22 mouse cellular contexts compared by ENCODE assay signal in the genomic region with DNA sequence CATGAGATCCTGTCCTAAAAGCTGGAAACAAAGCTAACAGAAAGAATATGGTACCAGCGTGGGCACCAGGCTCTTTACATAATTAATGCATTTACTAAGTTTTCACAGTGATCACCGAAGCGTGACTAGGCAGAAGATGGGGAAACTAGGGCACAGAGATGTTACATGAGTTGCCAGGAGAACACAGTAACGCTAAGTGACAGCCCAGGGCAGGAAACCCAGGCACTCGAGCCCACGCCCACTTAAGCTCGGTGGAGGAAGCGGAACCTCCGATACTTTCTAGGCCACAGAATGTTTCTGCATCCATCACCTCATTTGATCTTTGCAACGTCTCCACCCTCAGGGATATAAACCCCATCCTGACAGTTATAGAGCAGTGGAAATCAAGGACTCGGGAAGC. TPM values are rescaled to one million over a fixed set of nuclear protein-coding genes. Genes with fewer than 3 reads are reported as not detected.
DNase-seq lines count a peak whose midpoint lies in the region; ATAC-seq and TF ChIP-seq lines count a peak whose summit lies in the region.
"Had no signal": no experiment of that assay in that cellular context is flagged by ENCODE, and none has a peak within 500 bp of the region (broad histone marks: within the 10 kb centered on the region; RNA-seq: fewer than 3 reads in every experiment).

No protein-coding gene starts in this region.

- H3K4me3 ChIP-seq in spleen, adult 2 months (ENCODE audit: extremely low read depth, insufficient read depth, insufficient read length), result no peak overlapping the region
- H3K4me3 ChIP-seq in cortical plate, adult 2 months (ENCODE audit: insufficient read depth, low read length), result no peak overlapping the region
- H3K4me3 ChIP-seq in intestine, embryonic 15.5 days (replicated peaks), result no peak overlapping the region
- H3K4me3 ChIP-seq in midbrain, embryonic 10.5 days, result no peak overlapping the region
- no peak overlapping the region for H3K4me3 ChIP-seq in hindbrain, embryonic 13.5 days
- H3K4me3 ChIP-seq: forebrain, embryonic 10.5 days; heart, embryonic 12.5 days; midbrain, embryonic 13.5 days; neural tube, embryonic 13.5 days had no signal

- no peaks in the 10 kb centered on the region; the same call in 1 of the 2 replicates for H3K9me3 ChIP-seq in intestine, embryonic 15.5 days
- no peaks in the 10 kb centered on the region for H3K9me3 ChIP-seq in midbrain, embryonic 10.5 days (replicated peaks)
- H3K9me3 ChIP-seq in hindbrain, embryonic 13.5 days, result no peaks in the 10 kb centered on the region
- H3K9me3 ChIP-seq: forebrain, embryonic 10.5 days; heart, embryonic 12.5 days; midbrain, embryonic 13.5 days; neural tube, embryonic 13.5 days had no signal

- no peak for TF ChIP-seq CTCF in spleen, adult 2 months (IDR thresholded peaks at IDR 0.05; ENCODE audit: extremely low read depth, insufficient read depth, insufficient read length, insufficient replicate concordance)
- no peak for TF ChIP-seq CTCF in cortical plate, adult 2 months (IDR thresholded peaks at IDR 0.05; ENCODE audit: extremely low read depth, insufficient read depth, low read length)

- no peak overlapping the region for H3K9ac ChIP-seq in intestine, embryonic 15.5 days
- no peak overlapping the region for H3K9ac ChIP-seq in hindbrain, embryonic 13.5 days
- H3K9ac ChIP-seq: heart, embryonic 12.5 days; midbrain, embryonic 13.5 days; neural tube, embryonic 13.5 days had no signal

- TF ChIP-seq POLR2A in spleen, adult 2 months (IDR thresholded peaks at IDR 0.05; ENCODE audit: low read depth, low read length), result no peak
- TF ChIP-seq POLR2A in cortical plate, adult 2 months (IDR thresholded peaks at IDR 0.05; ENCODE audit: extremely low read depth, insufficient read depth, low read length), result no peak

- H3K27me3 ChIP-seq in spleen, adult 2 months (ENCODE audit: control insufficient read depth, insufficient read depth, low read length), result no peaks in the 10 kb centered on the region
- no peaks in the 10 kb centered on the region for H3K27me3 ChIP-seq in intestine, embryonic 15.5 days (replicated peaks)
- H3K27me3 ChIP-seq in midbrain, embryonic 10.5 days (ENCODE audit: low read depth, poor library complexity, severe bottlenecking), result peaks cover 32% of the 10 kb centered on the region
- H3K27me3 ChIP-seq in hindbrain, embryonic 13.5 days, result no peaks in the 10 kb centered on the region
- H3K27me3 ChIP-seq: neural tube, embryonic 13.5 days had no signal

- no peak for DNase-seq in spleen, adult 2 months (ENCODE audit: low read depth in 1 of 2, low spot score in 2 of 2)
- no peak for DNase-seq in spleen, postnatal 36 days (ENCODE audit: low spot score in 2 of 2)
- no peak for DNase-seq in midbrain, embryonic 10.5 days (ENCODE audit: low spot score)
- DNase-seq: adrenal gland, postnatal 14 days; B cell, adult 2 months; cerebellum, adult 9-10 months; gastrocnemius, postnatal 10 days; heart, adult 18-20 months; heart, postnatal 10 days; kidney, adult 8-10 months; kidney, postnatal 10 days had no signal

- H3K27ac ChIP-seq in spleen, adult 2 months (ENCODE audit: insufficient read depth, low read length), result 0 out of 2 replicates have a peak overlapping the region, but pooled peaks have one; percentile 5
- H3K27ac ChIP-seq in cortical plate, adult 2 months (ENCODE audit: insufficient read depth, low read length), result 0 out of 2 replicates have a peak overlapping the region, but pooled peaks have one; percentile 8
- H3K27ac ChIP-seq in intestine, embryonic 15.5 days, result no peak overlapping the region
- no peak overlapping the region for H3K27ac ChIP-seq in midbrain, embryonic 10.5 days (replicated peaks)
- H3K27ac ChIP-seq in hindbrain, embryonic 13.5 days, result no peak overlapping the region
- H3K27ac ChIP-seq: forebrain, embryonic 10.5 days; midbrain, embryonic 13.5 days; neural tube, embryonic 13.5 days had no signal

- no peaks in the 10 kb centered on the region for H3K36me3 ChIP-seq in spleen, adult 2 months (ENCODE audit: control insufficient read depth, insufficient read depth, low read length)
- no peaks in the 10 kb centered on the region; the same call in 1 of the 2 replicates for H3K36me3 ChIP-seq in intestine, embryonic 15.5 days
- H3K36me3 ChIP-seq in midbrain, embryonic 10.5 days, result peaks cover 69% of the 10 kb centered on the region
- H3K36me3 ChIP-seq in hindbrain, embryonic 13.5 days, result peaks cover 97% of the 10 kb centered on the region

- ATAC-seq in CD4-positive, CD25-positive, alpha-beta regulatory T cell, adult 4 months, result peak; percentile 56
- peak; percentile 49; the same call in 1 of the 2 replicates for ATAC-seq in megakaryocyte progenitor cell, adult 5-6 weeks (replicated peaks; ENCODE audit: poor library complexity)
- ATAC-seq in intestine, embryonic 15.5 days, result no peak
- ATAC-seq in hindbrain, embryonic 13.5 days (ENCODE audit: low FRiP score), result no peak
- ATAC-seq: forebrain, embryonic 16.5 days; midbrain, embryonic 13.5 days had no signal

- WGBS in spleen, adult 2 months, result 40% methylated on average over 11 of the region's 11 CpGs
- 78% methylated on average over 11 of the region's 11 CpGs for WGBS in intestine, embryonic 15.5 days
- WGBS in midbrain, embryonic 10.5 days, result 92% methylated on average over 11 of the region's 11 CpGs
- WGBS in hindbrain, embryonic 13.5 days, result 85% methylated on average over 11 of the region's 11 CpGs

- H3K4me2 ChIP-seq in intestine, embryonic 15.5 days (replicated peaks), result no peak overlapping the region
- H3K4me2 ChIP-seq in hindbrain, embryonic 13.5 days, result no peak overlapping the region
- H3K4me2 ChIP-seq: heart, embryonic 12.5 days; midbrain, embryonic 13.5 days; neural tube, embryonic 13.5 days had no signal

- H3K4me1 ChIP-seq in spleen, adult 2 months (ENCODE audit: control insufficient read depth, insufficient read depth, insufficient read length), result peaks cover 3% of the 10 kb centered on the region; the same call in 1 of the 2 replicates
- peaks cover 8% of the 10 kb centered on the region for H3K4me1 ChIP-seq in cortical plate, adult 2 months (ENCODE audit: control insufficient read depth, insufficient read depth, low read length)
- H3K4me1 ChIP-seq in intestine, embryonic 15.5 days (replicated peaks), result peaks cover 8% of the 10 kb centered on the region; the same call in 1 of the 2 replicates
- H3K4me1 ChIP-seq in midbrain, embryonic 10.5 days, result peaks cover 32% of the 10 kb centered on the region
- peaks cover 13% of the 10 kb centered on the region for H3K4me1 ChIP-seq in hindbrain, embryonic 13.5 days (replicated peaks)

RNA-seq across cellular contexts. Expression of a gene that starts 12.1 kb away (rescaled TPM):
- polyA plus RNA-seq in spleen, adult 2 months (2012; rRNA removed), result 24.6 and 28.9 TPM in 2 replicates
- polyA plus RNA-seq in CD4-positive, CD25-positive, alpha-beta regulatory T cell, adult 4 months (2017; shearing (Covaris generic)), result 100 to 1,000 TPM in 1 of 2 experiments, 10 to 100 TPM in 1; 89.8 to 124 TPM
- 2.2 and 2.6 TPM in 2 replicates for polyA plus RNA-seq in cortical plate, adult 2 months (2012; rRNA removed)
- total RNA-seq in megakaryocyte progenitor cell, adult 5-6 weeks (2015), result 3.9 and 6.1 TPM in 2 replicates
- total RNA-seq in megakaryocyte progenitor cell, adult 5-6 weeks (2017), result 2.5 and 7.6 TPM in 2 replicates
- polyA plus RNA-seq in intestine, embryonic 15.5 days (2015; fragmentation: Nextera tagmentation; extraction: Ambion mirVana), result 7.6 and 11.8 TPM in 2 replicates
- polyA plus RNA-seq in midbrain, embryonic 10.5 days (2016; fragmentation: Nextera tagmentation; extraction: Ambion mirVana), result 8.9 and 16.8 TPM in 2 replicates
- 10.7 TPM in 2 replicates for polyA plus RNA-seq in hindbrain, embryonic 13.5 days (2015; fragmentation: Nextera tagmentation; extraction: Ambion mirVana)

RNA-seq across cellular contexts. Expression of a gene that starts 14.7 kb away (rescaled TPM):
- 8.5 and 8.9 TPM in 2 replicates for polyA plus RNA-seq in spleen, adult 2 months (2012; rRNA removed)
- polyA plus RNA-seq in CD4-positive, CD25-positive, alpha-beta regulatory T cell, adult 4 months (2017; shearing (Covaris generic)), result 1 to 10 TPM; 1.8 to 2.4 TPM
- polyA plus RNA-seq in cortical plate, adult 2 months (2012; rRNA removed), result 114 and 117 TPM in 2 replicates
- total RNA-seq in megakaryocyte progenitor cell, adult 5-6 weeks (2015), result 0.17 and 1.2 TPM in 2 replicates
- total RNA-seq in megakaryocyte progenitor cell, adult 5-6 weeks (2017), result 0.41 and 0.92 TPM in 2 replicates
- 6.5 and 7.5 TPM in 2 replicates for polyA plus RNA-seq in intestine, embryonic 15.5 days (2015; fragmentation: Nextera tagmentation; extraction: Ambion mirVana)
- 7.8 and 12.5 TPM in 2 replicates for polyA plus RNA-seq in midbrain, embryonic 10.5 days (2016; fragmentation: Nextera tagmentation; extraction: Ambion mirVana)
- polyA plus RNA-seq in hindbrain, embryonic 13.5 days (2015; fragmentation: Nextera tagmentation; extraction: Ambion mirVana), result 51.6 and 57.4 TPM in 2 replicates

RNA-seq across cellular contexts. Expression of a gene that starts 18.4 kb away (rescaled TPM):
- 555 and 724 TPM in 2 replicates for polyA plus RNA-seq in spleen, adult 2 months (2012; rRNA removed)
- 1,000 to 10,000 TPM; 3,157 to 3,173 TPM for polyA plus RNA-seq in CD4-positive, CD25-positive, alpha-beta regulatory T cell, adult 4 months (2017; shearing (Covaris generic))
- 880 and 901 TPM in 2 replicates for polyA plus RNA-seq in cortical plate, adult 2 months (2012; rRNA removed)
- 3,659 and 3,794 TPM in 2 replicates for total RNA-seq in megakaryocyte progenitor cell, adult 5-6 weeks (2015)
- total RNA-seq in megakaryocyte progenitor cell, adult 5-6 weeks (2017), result 1,648 and 1,816 TPM in 2 replicates
- polyA plus RNA-seq in intestine, embryonic 15.5 days (2015; fragmentation: Nextera tagmentation; extraction: Ambion mirVana), result 1,063 and 1,131 TPM in 2 replicates
- 976 and 1,159 TPM in 2 replicates for polyA plus RNA-seq in midbrain, embryonic 10.5 days (2016; fragmentation: Nextera tagmentation; extraction: Ambion mirVana)
- 689 and 706 TPM in 2 replicates for polyA plus RNA-seq in hindbrain, embryonic 13.5 days (2015; fragmentation: Nextera tagmentation; extraction: Ambion mirVana)

RNA-seq across cellular contexts. Expression of a gene that starts 21.8 kb away (rescaled TPM):
- 9.0 and 9.7 TPM in 2 replicates for polyA plus RNA-seq in spleen, adult 2 months (2012; rRNA removed)
- 1 to 10 TPM; 1.8 to 3.7 TPM for polyA plus RNA-seq in CD4-positive, CD25-positive, alpha-beta regulatory T cell, adult 4 months (2017; shearing (Covaris generic))
- 28.6 and 29.2 TPM in 2 replicates for polyA plus RNA-seq in cortical plate, adult 2 months (2012; rRNA removed)
- total RNA-seq in megakaryocyte progenitor cell, adult 5-6 weeks (2015), result 2.3 and 3.0 TPM in 2 replicates
- total RNA-seq in megakaryocyte progenitor cell, adult 5-6 weeks (2017), result 0.92 and 1.0 TPM in 2 replicates
- 0.47 and 0.49 TPM in 2 replicates for polyA plus RNA-seq in intestine, embryonic 15.5 days (2015; fragmentation: Nextera tagmentation; extraction: Ambion mirVana)
- 0.06 and 0.16 TPM in 2 replicates for polyA plus RNA-seq in midbrain, embryonic 10.5 days (2016; fragmentation: Nextera tagmentation; extraction: Ambion mirVana)
- 0.60 and 0.89 TPM in 2 replicates for polyA plus RNA-seq in hindbrain, embryonic 13.5 days (2015; fragmentation: Nextera tagmentation; extraction: Ambion mirVana)

RNA-seq across cellular contexts. Expression of a gene that starts 45.2 kb away (rescaled TPM):
- polyA plus RNA-seq in spleen, adult 2 months (2012; rRNA removed), result 6.3 and 6.6 TPM in 2 replicates
- polyA plus RNA-seq in CD4-positive, CD25-positive, alpha-beta regulatory T cell, adult 4 months (2017; shearing (Covaris generic)), result not detected
- 49.7 and 51.6 TPM in 2 replicates for polyA plus RNA-seq in cortical plate, adult 2 months (2012; rRNA removed)
- not detected in 2 replicates for total RNA-seq in megakaryocyte progenitor cell, adult 5-6 weeks (2015)
- not detected in 2 replicates for total RNA-seq in megakaryocyte progenitor cell, adult 5-6 weeks (2017)
- polyA plus RNA-seq in intestine, embryonic 15.5 days (2015; fragmentation: Nextera tagmentation; extraction: Ambion mirVana), result 0.16 and 0.29 TPM in 2 replicates
- 0.40 and 0.41 TPM in 2 replicates for polyA plus RNA-seq in midbrain, embryonic 10.5 days (2016; fragmentation: Nextera tagmentation; extraction: Ambion mirVana)
- 4.2 and 5.2 TPM in 2 replicates for polyA plus RNA-seq in hindbrain, embryonic 13.5 days (2015; fragmentation: Nextera tagmentation; extraction: Ambion mirVana)
- total RNA-seq: liver, adult 2 months had no signal
- polyA plus RNA-seq: liver, adult 2 months had no signal

Comparison
In these comparisons a context has a peak if more than half of its experiments do, and no peak if none do; other contexts are left out.
1. H3K27ac ChIP-seq: peak in spleen, adult 2 months (single experiment) and cortical plate, adult 2 months (single experiment); none in intestine, embryonic 15.5 days (single experiment), midbrain, embryonic 10.5 days (single experiment) and hindbrain, embryonic 13.5 days (single experiment).
2. ATAC-seq: peak in CD4-positive, CD25-positive, alpha-beta regulatory T cell, adult 4 months (single experiment) and megakaryocyte progenitor cell, adult 5-6 weeks (single experiment); none in intestine, embryonic 15.5 days (single experiment) and hindbrain, embryonic 13.5 days (single experiment).